Mouse (Mus musculus) monocyte, adult 2 months (primary cell): ENCODE results near the gene Ptgfr.

Experiments used
- DNase-seq, 2 experiments: peaks; one replicate each; pipeline ENCODE4 v3.0.0; 2022; ENCODE audit warnings: low spot score in 2 of 2, low read depth in 1 of 2

The Ptgfr gene

DNA sequence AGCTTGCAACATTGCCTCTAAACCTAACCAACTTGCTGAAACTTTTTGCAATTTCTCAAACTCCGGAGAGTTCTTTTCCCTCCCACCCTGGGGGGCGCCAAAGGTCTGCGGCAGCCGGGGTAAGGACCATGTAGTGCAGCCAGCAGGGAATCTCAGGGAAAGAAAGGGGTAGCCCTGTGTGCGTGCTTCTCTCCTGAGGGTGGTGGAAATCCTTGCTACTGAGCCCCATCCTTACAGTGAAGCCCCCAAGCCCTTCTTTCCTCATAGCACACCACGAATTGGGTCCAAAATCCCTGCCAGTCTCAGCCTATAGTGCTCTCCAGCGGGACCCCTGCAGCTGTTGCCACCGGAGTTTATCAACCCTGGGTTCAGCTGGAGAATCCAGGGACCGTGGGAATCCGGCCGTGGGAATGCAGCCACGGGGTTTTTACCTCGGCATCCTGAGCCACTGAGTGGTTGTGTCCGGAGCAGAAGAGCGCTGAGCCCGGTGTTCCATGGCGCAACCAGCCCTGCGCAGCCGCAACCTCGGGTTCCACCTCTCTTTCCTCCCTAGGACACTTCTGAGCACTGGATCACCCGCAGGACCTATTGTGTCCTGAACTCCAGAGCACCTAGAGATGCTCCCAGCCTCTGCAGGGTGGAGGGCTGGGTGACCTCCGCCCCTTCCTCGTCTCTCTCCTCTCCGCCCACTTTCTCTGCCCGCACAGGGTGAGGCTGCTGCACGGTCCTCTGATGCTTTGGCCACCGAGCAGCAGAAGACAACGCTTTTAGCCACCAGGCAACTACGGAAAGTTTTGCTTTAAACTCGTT, at the start of gene Ptgfr:
Gene Ptgfr, minus strand, starts transcription at position 760 of the 810 bp plus-strand sequence.
- DNase-seq, result no peak

- DNase-seq, result no peak
Observed at GRCm38 (mm10) chr3:151883881-151884280, 46.5 kb upstream of the Ptgfr start.

- no peak for DNase-seq
Observed at GRCm38 (mm10) chr3:151879981-151880380, 42.6 kb upstream of the Ptgfr start.

- DNase-seq, result no peak
Observed at GRCm38 (mm10) chr3:151868970-151869369, 31.5 kb upstream of the Ptgfr start.

DNA sequence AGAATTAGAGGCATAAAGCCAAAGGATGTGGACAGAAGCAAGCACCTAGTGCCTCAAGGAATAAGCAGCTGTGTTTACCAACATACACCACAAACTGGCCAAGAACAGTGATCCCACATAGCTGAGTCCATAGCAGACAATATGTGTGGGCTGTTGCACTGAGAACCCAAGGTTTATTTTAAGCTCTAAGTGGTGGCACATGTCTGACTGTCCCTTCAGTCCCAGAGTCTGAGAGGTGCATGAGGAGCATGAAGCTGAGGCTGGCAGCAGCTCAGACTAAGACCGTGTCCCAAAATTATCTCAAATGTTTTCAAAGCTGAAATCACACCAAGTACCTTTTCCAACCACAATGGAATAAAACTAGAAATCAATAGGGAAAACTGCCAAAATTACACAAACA, 13.9 kb upstream of the Ptgfr start:
- DNase-seq, result no peak

DNA sequence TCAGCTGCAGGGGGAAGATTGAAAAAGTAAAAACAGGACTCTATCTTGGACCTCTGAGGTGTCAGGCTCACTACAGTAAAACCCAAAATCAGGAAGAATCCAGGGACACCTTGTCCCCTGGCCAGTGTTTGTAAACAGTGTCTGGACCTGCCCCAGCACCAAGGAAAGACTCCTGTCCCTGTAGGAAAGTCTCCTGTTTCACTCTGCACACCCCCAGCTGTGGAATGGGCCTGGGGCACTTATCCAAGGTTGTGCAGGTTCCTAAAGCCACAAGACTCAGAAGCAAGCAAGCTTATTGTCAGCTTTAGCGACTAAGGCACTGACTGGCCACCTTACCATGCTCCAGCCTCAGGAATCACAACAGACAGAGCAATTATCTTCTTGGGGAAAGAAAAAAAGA, 13.2 kb upstream of the Ptgfr start:
- no peak for DNase-seq

- DNase-seq, result no peak
Observed at GRCm38 (mm10) chr3:151846292-151846691, 8.9 kb upstream of the Ptgfr start.

- DNase-seq, result no peak
Observed at GRCm38 (mm10) chr3:151844361-151845154, 7.1 kb upstream of the Ptgfr start.

GRCm38 (mm10) chr3:151840688-151841087, 3.3 kb upstream of the Ptgfr start:
- DNase-seq, result no peak

DNA sequence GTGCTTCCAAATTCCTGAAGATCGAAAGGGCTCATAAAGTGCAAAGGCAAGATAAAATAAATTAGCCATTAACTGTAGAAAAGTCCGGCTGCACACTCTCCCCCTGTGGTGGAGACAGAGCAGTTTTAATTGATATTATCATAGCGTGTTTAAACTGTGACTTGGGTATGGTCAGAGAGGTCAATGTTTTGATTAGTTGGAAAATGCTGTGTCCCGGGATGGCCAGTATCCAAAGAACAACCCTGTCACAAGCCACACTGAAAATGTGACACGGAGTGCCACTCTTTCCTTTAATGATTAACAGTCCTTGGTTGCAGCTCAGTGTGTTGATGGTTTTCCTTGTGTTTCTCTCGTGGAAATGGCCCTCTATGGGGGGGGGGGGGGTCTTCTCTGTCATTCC, 942 bp upstream of the Ptgfr start:
- DNase-seq, result no peak

- DNase-seq, result no peak
Observed at GRCm38 (mm10) chr3:151837749-151838148, 319 bp upstream of the Ptgfr start.

DNA sequence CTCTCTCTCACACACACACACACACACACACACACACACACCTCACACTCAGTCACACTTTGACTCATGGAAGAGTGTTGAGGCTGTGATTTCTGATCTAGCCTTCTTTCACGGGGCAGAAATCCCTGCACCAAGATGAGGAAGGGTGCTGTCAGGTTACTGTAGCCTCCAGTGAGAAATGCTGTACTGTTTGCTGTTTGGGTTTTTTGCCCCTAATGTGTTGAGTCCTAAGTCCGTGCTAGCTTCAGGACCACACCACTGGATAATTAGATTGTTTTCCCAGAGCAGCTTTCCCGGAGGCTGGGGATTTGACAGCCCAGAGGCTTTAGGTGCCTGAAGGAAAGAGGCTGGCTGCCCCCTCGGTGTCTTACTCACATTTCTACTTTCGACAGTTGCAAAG, 979 bp downstream of the Ptgfr start:
- no peak for DNase-seq

DNA sequence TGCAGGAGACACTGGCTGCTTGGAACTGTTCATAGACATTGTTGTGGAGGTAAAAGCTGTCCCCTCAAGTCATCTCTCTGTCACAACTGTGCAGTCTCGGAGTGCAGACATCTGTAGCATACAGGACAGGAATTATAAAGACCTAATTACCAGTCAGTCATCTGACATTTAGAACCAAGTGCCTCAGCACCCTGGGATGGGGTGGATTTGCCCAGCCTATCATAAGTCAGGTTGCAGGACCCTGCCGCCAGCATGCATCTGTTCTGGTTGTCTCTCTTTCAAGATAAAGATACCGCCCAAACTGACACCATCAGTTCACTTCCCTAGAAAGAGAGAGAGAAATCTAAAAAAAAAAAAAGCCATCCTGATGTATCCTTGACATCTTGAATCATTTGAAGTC, 1.6 kb downstream of the Ptgfr start:
- no peak for DNase-seq

- no peak for DNase-seq
Observed at GRCm38 (mm10) chr3:151827950-151828610, 9.3 kb downstream of the Ptgfr start.

DNA sequence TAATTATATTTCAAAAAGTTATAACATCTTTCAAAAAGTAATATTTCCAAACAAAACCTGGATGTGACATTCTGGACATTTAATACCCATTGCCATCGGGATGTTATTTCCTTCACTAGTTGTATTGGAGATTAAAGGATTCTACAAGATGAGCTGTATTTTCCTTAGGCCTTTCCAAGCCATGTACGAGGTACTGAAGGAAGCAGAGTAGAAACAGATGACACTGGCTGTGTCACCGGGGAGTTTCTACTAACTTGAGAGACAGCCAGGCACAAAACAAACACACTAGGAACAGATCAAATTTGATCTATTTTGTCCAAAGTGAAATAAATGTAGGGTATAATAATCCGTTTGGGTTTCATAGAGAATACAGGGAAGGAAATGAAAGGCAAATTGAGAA, 17.6 kb downstream of the Ptgfr start:
- no peak for DNase-seq

GRCm38 (mm10) chr3:151818265-151818664, 19.2 kb downstream of the Ptgfr start:
- DNase-seq, result no peak

DNA sequence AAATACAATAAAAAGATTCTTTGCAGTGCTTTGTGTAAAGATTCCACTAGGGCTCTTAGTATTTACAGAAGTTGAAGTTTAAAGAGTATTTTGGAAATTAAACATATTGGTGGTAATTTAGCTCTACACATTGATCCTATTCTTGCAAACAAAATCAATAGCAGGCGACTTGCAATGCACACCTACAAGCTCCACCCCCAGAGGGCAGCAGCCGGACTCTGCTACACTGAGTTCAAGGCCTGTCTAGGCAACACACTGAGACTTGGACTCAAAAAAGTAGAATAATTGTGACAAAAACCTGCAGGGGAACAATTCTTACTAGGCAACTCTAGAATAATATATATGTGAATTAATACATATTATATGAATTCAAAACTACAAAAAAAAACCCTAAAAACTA, 28.8 kb downstream of the Ptgfr start:
- no peak for DNase-seq

DNA sequence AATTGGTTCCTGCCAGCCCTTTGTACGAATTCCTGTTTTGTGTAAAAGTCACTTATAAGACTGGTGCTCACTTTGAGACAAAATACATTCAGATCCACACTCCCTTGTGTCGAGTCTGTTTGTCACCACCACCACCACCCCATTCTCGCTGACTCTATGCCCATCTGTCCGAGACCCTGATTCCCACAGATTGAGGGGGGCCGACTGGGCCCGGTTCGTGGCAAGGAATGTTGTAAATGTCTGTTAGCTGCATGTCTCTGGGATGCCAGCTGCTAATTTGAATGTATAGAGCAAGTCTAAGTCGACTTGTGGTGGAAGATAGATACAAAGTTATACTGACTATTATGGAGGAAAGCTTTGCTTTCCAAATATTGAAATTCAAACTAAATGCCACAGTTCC, 48.8 kb downstream of the Ptgfr start:
- no peak for DNase-seq

GRCm38 (mm10) chr3:151775089-151775488, 62.3 kb downstream of the Ptgfr start:
- no peak for DNase-seq

DNA sequence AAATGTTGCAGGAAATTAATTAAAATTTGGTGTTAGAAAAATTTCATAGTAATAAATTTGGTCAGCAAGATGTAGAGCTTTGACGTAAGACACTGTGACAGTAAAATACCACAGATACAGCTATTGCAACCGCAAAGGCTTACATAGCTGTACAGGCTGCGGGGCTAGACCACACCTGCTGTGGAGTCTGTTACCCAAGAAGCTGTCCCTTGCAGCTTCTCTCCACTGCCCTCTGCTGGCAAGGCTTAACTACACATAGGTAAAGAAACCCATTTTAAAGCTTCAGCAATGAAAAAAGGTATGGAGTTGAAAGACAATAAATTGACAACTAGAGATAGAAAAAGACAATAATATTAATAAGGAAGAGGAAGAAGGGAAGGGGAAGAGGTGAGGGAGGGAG, 66.4 kb downstream of the Ptgfr start:
- no peak for DNase-seq

DNA sequence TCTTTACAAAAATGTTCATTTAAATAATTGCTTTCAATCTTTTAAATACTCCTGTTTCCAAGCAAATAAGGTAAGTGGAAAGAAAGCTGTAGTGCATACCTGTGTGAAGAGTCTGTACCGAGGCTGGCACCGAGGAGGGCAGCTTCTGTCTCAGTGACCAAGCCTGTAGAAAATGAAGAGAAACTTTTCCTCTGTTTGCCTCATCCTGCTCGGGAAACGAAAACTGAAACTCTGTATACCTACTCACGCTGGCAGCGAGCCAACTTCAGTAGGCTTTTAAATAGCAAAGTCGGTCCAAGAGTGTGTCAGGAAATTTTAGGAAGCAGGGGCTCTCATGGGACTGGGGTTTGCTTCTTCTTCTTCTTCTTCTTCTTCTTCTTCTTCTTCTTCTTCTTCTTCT, 87.7 kb downstream of the Ptgfr start, which contains the start of gene Ifi44:
Gene Ifi44, minus strand, starts transcription at position 224 of the 400 bp plus-strand sequence.
- DNase-seq, result no peak

- no peak for DNase-seq
Observed at GRCm38 (mm10) chr3:151748514-151748913, 88.9 kb downstream of the Ptgfr start.
